Mouse (Mus musculus) liver, embryonic 14.5 days (tissue): ENCODE data around the gene Ssbp3.

Experiments used
- CTCF ChIP-seq: IDR thresholded peaks from 2 replicates; pipeline ENCODE4 v1.5.1; 2016; ENCODE audit warnings: antibody characterized with exemption, low read depth, control low read depth
- EP300 ChIP-seq: IDR thresholded peaks from 2 replicates; pipeline ENCODE4 v1.6.1; 2016; ENCODE audit warnings: antibody characterized with exemption, low read depth

DNA sequence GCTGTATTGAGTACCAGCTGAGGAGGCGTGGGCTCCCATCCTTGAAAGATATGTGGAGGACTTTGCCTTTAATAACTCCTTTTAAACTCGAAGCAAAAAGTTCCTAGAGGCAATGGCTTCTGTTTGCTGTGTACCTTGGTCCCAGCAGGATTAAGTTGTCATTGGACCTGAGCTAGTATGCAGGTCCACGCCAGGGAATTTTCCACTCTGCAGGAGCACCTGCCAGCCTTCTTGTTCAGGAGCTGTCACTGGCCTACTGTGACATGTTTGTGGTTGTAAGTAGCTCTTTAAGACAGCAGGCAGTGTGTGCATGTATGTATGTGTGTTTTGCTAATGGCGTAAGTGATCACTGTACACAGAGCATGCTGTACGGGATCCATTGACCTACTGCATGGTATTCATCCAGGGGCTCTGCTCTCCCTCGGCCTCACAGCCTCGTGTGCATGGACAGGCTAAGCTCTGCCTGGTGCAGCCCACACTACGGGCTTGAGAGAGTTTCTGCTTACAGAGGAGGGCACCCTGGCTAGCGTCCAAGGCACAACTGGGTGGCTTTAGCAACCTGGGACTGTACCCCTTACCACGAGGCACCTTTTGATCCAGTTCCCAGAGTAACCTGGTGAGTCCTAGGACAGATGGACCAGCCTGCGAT lies 92.1 kb downstream of the Ssbp3 start:
- TF ChIP-seq CTCF, result no peak
- TF ChIP-seq EP300, result no peak
